Mouse (Mus musculus): ENCODE measurements around the gene Ccdc114. TPM values are rescaled to one million over a fixed set of nuclear protein-coding genes. Genes with fewer than 3 reads are reported as not detected.
"Not testable (repeated sequence)": the region's sequence is repeated elsewhere in the genome, so short reads cannot be mapped to it uniquely, and the experiment has no call there.

The Ccdc114 gene
- polyA plus RNA-seq, 1 experiment from 2014 or later: 3.5 TPM

- peak overlapping the region; percentile 68 for H3K4me2 ChIP-seq
- no peaks in the 10 kb centered on the region for H3K27me3 ChIP-seq (replicated peaks)
- peaks cover 52% of the 10 kb centered on the region for H3K4me1 ChIP-seq (replicated peaks)
- H3K36me3 ChIP-seq: peaks cover 6% of the 10 kb centered on the region; the same call in 1 of the 2 replicates
- 60% methylated on average over 14 of the region's 14 CpGs for whole genome bisulfite sequencing
- H3K27ac ChIP-seq (ENCODE audit: poor library complexity, severe bottlenecking): no peak overlapping the region
- no peak for ATAC-seq (ENCODE audit: insufficient number of reproducible peaks, low FRiP score)
- H3K9me3 ChIP-seq (replicated peaks): no peaks in the 10 kb centered on the region
- H3K4me3 ChIP-seq: no peak overlapping the region
- H3K9ac ChIP-seq: no peak overlapping the region
These were observed 4.7 kb upstream of the Ccdc114 start for GRCm38 (mm10) chr7:45919083-45919671.

- Histone ChIP-seq H3K4me3 (peak overlapping the region; percentile 49), H3K27me3 (replicated peaks) (no peaks in the 10 kb centered on the region), H3K9me3 (replicated peaks) (no peaks in the 10 kb centered on the region), H3K36me3 (peaks cover 5% of the 10 kb centered on the region; the same call in 1 of the 2 replicates), H3K27ac (ENCODE audit: poor library complexity, severe bottlenecking) (no peak overlapping the region), H3K4me2 (peak overlapping the region; percentile 68), H3K4me1 (replicated peaks) (peaks cover 58% of the 10 kb centered on the region), H3K9ac (peak overlapping the region; percentile 71)
- no peak for ATAC-seq (ENCODE audit: insufficient number of reproducible peaks, low FRiP score)
- WGBS: 67% methylated on average over 4 of the region's 4 CpGs
These were observed 4.1 kb upstream of the Ccdc114 start for GRCm38 (mm10) chr7:45919761-45920160.

- Histone ChIP-seq H3K36me3 (0 out of 2 replicates have a peak, but pooled peaks cover 3% of the 10 kb centered on the region), H3K4me3 (peak overlapping the region; percentile 49), H3K9ac (peak overlapping the region; percentile 71), H3K27ac (ENCODE audit: poor library complexity, severe bottlenecking) (peak overlapping the region; percentile 73), H3K27me3 (replicated peaks) (no peaks in the 10 kb centered on the region), H3K4me2 (peak overlapping the region; percentile 68), H3K9me3 (replicated peaks) (peaks cover 6% of the 10 kb centered on the region; the same call in 1 of the 2 replicates), H3K4me1 (replicated peaks) (peaks cover 58% of the 10 kb centered on the region)
- 26% methylated on average over 9 of the region's 9 CpGs for WGBS
- no peak for ATAC-seq (ENCODE audit: insufficient number of reproducible peaks, low FRiP score)
These were observed 3.2 kb upstream of the Ccdc114 start for GRCm38 (mm10) chr7:45920583-45921241.

GRCm38 (mm10) chr7:45921242-45921621, 2.6 kb upstream of the Ccdc114 start, which contains the start of gene Emp3:
Emp3 (minus strand) TSS chr7:45921404.
- WGBS: 31% methylated on average over 9 of the region's 9 CpGs
- H3K36me3 ChIP-seq: 0 out of 2 replicates have a peak, but pooled peaks cover 3% of the 10 kb centered on the region
- H3K4me2 ChIP-seq: peak within 1 kb of the TSS; percentile 68
- ATAC-seq (ENCODE audit: insufficient number of reproducible peaks, low FRiP score): no peak
- peak within 1 kb of the TSS; percentile 49 for H3K4me3 ChIP-seq
- no peaks in the 10 kb centered on the region for H3K27me3 ChIP-seq (replicated peaks)
- H3K9ac ChIP-seq: peak within 1 kb of the TSS; percentile 71
- H3K27ac ChIP-seq (ENCODE audit: poor library complexity, severe bottlenecking): peak within 1 kb of the TSS; percentile 90
- H3K9me3 ChIP-seq (replicated peaks): peaks cover 6% of the 10 kb centered on the region; the same call in 1 of the 2 replicates
- H3K4me1 ChIP-seq (replicated peaks): peaks cover 54% of the 10 kb centered on the region

GRCm38 (mm10) chr7:45921950-45922600, 1.8 kb upstream of the Ccdc114 start:
- no peak overlapping the region for H3K9ac ChIP-seq
- H3K27ac ChIP-seq (ENCODE audit: poor library complexity, severe bottlenecking): peak overlapping the region; percentile 90
- H3K4me1 ChIP-seq (replicated peaks): peaks cover 48% of the 10 kb centered on the region

GRCm38 (mm10) chr7:45922928-45923761, 727 bp upstream of the Ccdc114 start:
- Histone ChIP-seq H3K27me3 (replicated peaks) (peaks cover 13% of the 10 kb centered on the region), H3K4me2 (peak overlapping the region; percentile 71), H3K4me1 (replicated peaks) (peaks cover 41% of the 10 kb centered on the region), H3K27ac (ENCODE audit: poor library complexity, severe bottlenecking) (peak overlapping the region; percentile 90), H3K4me3 (peak overlapping the region; percentile 51), H3K9me3 (replicated peaks) (peaks cover 16% of the 10 kb centered on the region), H3K9ac (peak overlapping the region; percentile 45), H3K36me3 (0 out of 2 replicates have a peak, but pooled peaks cover under 1% of the 10 kb centered on the region)
- under 1% methylated on average over 37 of the region's 37 CpGs for WGBS
- peak; percentile 85 for ATAC-seq (ENCODE audit: insufficient number of reproducible peaks, low FRiP score)

More at GRCm38 (mm10) chr7:45921950-45922600, 1.8 kb upstream of the Ccdc114 start:
- Histone ChIP-seq H3K27me3 (replicated peaks) (peaks cover 3% of the 10 kb centered on the region; the same call in 1 of the 2 replicates), H3K4me2 (peak overlapping the region; percentile 71), H3K4me3 (no peak overlapping the region), H3K36me3 (0 out of 2 replicates have a peak, but pooled peaks cover 3% of the 10 kb centered on the region), H3K9me3 (replicated peaks) (peaks cover 9% of the 10 kb centered on the region)
- ATAC-seq (ENCODE audit: insufficient number of reproducible peaks, low FRiP score): no peak
- 82% methylated on average over 12 of the region's 12 CpGs for WGBS

- 8% methylated on average over 14 of the region's 14 CpGs for WGBS
- peaks cover 16% of the 10 kb centered on the region for H3K9me3 ChIP-seq (replicated peaks)
- H3K9ac ChIP-seq: peak overlapping the region; percentile 64
- no peaks in the 10 kb centered on the region for H3K36me3 ChIP-seq
- ATAC-seq (ENCODE audit: insufficient number of reproducible peaks, low FRiP score): no peak
- peaks cover 25% of the 10 kb centered on the region for H3K27me3 ChIP-seq (replicated peaks)
- peak overlapping the region; percentile 51 for H3K4me3 ChIP-seq
- H3K4me1 ChIP-seq (replicated peaks): peaks cover 36% of the 10 kb centered on the region
- peak overlapping the region; percentile 71 for H3K4me2 ChIP-seq
- H3K27ac ChIP-seq (ENCODE audit: poor library complexity, severe bottlenecking): peak overlapping the region; percentile 90; the same call in 1 of the 2 replicates
These were observed 551 bp downstream of the Ccdc114 start for GRCm38 (mm10) chr7:45924429-45924816.

GRCm38 (mm10) chr7:45928626-45929295, 4.9 kb downstream of the Ccdc114 start:
- H3K9me3 ChIP-seq (replicated peaks): peaks cover 28% of the 10 kb centered on the region
- H3K4me2 ChIP-seq: peak overlapping the region; percentile 17; the same call in 1 of the 2 replicates
- WGBS: 11% methylated on average over 17 of the region's 23 CpGs
- peaks cover 27% of the 10 kb centered on the region for H3K27me3 ChIP-seq (replicated peaks)
- H3K27ac ChIP-seq (ENCODE audit: poor library complexity, severe bottlenecking): no peak overlapping the region
- peaks cover 9% of the 10 kb centered on the region for H3K4me1 ChIP-seq (replicated peaks)
- H3K4me3 ChIP-seq: no peak overlapping the region
- no peak for ATAC-seq (ENCODE audit: insufficient number of reproducible peaks, low FRiP score)
- peaks cover 7% of the 10 kb centered on the region; the same call in 1 of the 2 replicates for H3K36me3 ChIP-seq
- no peak overlapping the region for H3K9ac ChIP-seq

GRCm38 (mm10) chr7:45929688-45930087, 5.8 kb downstream of the Ccdc114 start:
- peaks cover 28% of the 10 kb centered on the region for H3K9me3 ChIP-seq (replicated peaks)
- ATAC-seq (ENCODE audit: insufficient number of reproducible peaks, low FRiP score): no peak
- no peak overlapping the region for H3K4me3 ChIP-seq
- no peak overlapping the region for H3K27ac ChIP-seq (ENCODE audit: poor library complexity, severe bottlenecking)
- H3K27me3 ChIP-seq (replicated peaks): peaks cover 27% of the 10 kb centered on the region
- no peak overlapping the region for H3K9ac ChIP-seq
- peaks cover 1% of the 10 kb centered on the region for H3K4me1 ChIP-seq (replicated peaks)
- H3K4me2 ChIP-seq: no peak overlapping the region
- 86% methylated on average over 1 of the region's 1 CpGs for WGBS
- peaks cover 7% of the 10 kb centered on the region; the same call in 1 of the 2 replicates for H3K36me3 ChIP-seq

- H3K27me3 ChIP-seq (replicated peaks); H3K9ac ChIP-seq; H3K36me3 ChIP-seq; H3K4me1 ChIP-seq (replicated peaks); H3K4me2 ChIP-seq; H3K4me3 ChIP-seq; ATAC-seq (ENCODE audit: insufficient number of reproducible peaks, low FRiP score); H3K27ac ChIP-seq (ENCODE audit: poor library complexity, severe bottlenecking): not testable (repeated sequence)
- peaks cover 12% of the 10 kb centered on the region; the same call in 1 of the 2 replicates for H3K9me3 ChIP-seq (replicated peaks)
- WGBS: 87% methylated on average over 12 of the region's 12 CpGs
These were observed 9.9 kb downstream of the Ccdc114 start for GRCm38 (mm10) chr7:45933766-45934165.
